Mouse (Mus musculus) kidney, embryonic 16.5 days (tissue): ENCODE data around the gene Xpnpep1. TPM values are rescaled to one million over a fixed set of nuclear protein-coding genes. Genes with fewer than 3 reads are reported as not detected.

Source experiments
- ATAC-seq: fragments of 200-750 bp; cut with Nextera tagmentation; 2 replicates; pipeline ENCODE4 v1.8.0; 2017; ENCODE audit warnings: moderate TSS enrichment; ENCODE audit not compliant: low FRiP score, low TSS enrichment
- H3K27ac ChIP-seq: fragments of 300-500 bp; sonication (generic); 2 replicates; pipeline ENCODE4 v1.5.1; 2014; ENCODE audit warnings: low read length
- H3K27me3 ChIP-seq: fragments of 300-500 bp; sonication (generic); 2 replicates; pipeline ENCODE4 v1.6.1; 2014; ENCODE audit warnings: low read length, control low read depth, mixed read lengths; ENCODE audit not compliant: insufficient read depth
- H3K36me3 ChIP-seq: fragments of 300-500 bp; sonication (generic); 2 replicates; pipeline ENCODE4 v1.6.1; 2014; ENCODE audit warnings: low read length, control low read depth, mixed read lengths; ENCODE audit not compliant: insufficient read depth
- H3K4me1 ChIP-seq: fragments of 300-500 bp; sonication (generic); 2 replicates; pipeline ENCODE4 v1.6.1; 2014; ENCODE audit warnings: low read length, control low read depth, mixed read lengths; ENCODE audit not compliant: insufficient read depth
- H3K4me2 ChIP-seq: fragments of 300-500 bp; sonication (generic); replicated peaks from 2 replicates; pipeline ENCODE4 v1.6.1; 2014; ENCODE audit warnings: low read depth, low read length
- H3K4me3 ChIP-seq: fragments of 300-500 bp; sonication (generic); 2 replicates; pipeline ENCODE4 v1.5.1; 2014; ENCODE audit warnings: mild to moderate bottlenecking, low read length
- H3K9ac ChIP-seq: fragments of 300-500 bp; sonication (generic); replicated peaks from 2 replicates; pipeline ENCODE4 v1.6.1; 2014; ENCODE audit warnings: low read length
- H3K9me3 ChIP-seq: fragments of 300-500 bp; sonication (generic); 2 replicates; pipeline ENCODE4 v1.6.1; 2016; ENCODE audit warnings: low read length, control low read depth
- WGBS: fragments of 180-500 bp; shearing (Covaris S2); extraction: QIAGEN DNeasy Blood & Tissue Kit; methylation state at CpG from one replicate; pipeline ENCODE4 v1.1.7; 2014; 5-methylcytosine and 5-hydroxymethylcytosine counted together
- polyA plus RNA-seq: library from polyadenylated mRNA; unstranded; fragments of >200 nt; fragmentation: Nextera tagmentation; extraction: Ambion mirVana; gene quantifications from 2 replicates; pipeline ENCODE4 v1.2.1, GENCODE M21; 2015

Gene Xpnpep1
- polyA plus RNA-seq, 1 experiment from 2014 or later: 166 TPM

- Histone ChIP-seq H3K9ac (no peak overlapping the region), H3K36me3 (peaks cover 54% of the 10 kb centered on the region), H3K4me2 (no peak overlapping the region), H3K9me3 (no peaks in the 10 kb centered on the region), H3K27ac (no peak overlapping the region), H3K27me3 (no peaks in the 10 kb centered on the region), H3K4me3 (no peak overlapping the region), H3K4me1 (peaks cover 5% of the 10 kb centered on the region; the same call in 1 of the 2 replicates)
- no peak for ATAC-seq
- WGBS: 78% methylated on average over 5 of the region's 5 CpGs
Observed at GRCm38 (mm10) chr19:53008921-53009320, 31.1 kb downstream of the Xpnpep1 start.

GRCm38 (mm10) chr19:53008020-53008705 lies 31.9 kb downstream of the Xpnpep1 start:
- peak; percentile 57; the same call in 1 of the 2 replicates for ATAC-seq
- H3K27ac ChIP-seq: no peak overlapping the region
- H3K9ac ChIP-seq: no peak overlapping the region
- no peaks in the 10 kb centered on the region for H3K9me3 ChIP-seq
- no peak overlapping the region for H3K4me2 ChIP-seq
- H3K4me1 ChIP-seq: peaks cover 5% of the 10 kb centered on the region; the same call in 1 of the 2 replicates
- no peaks in the 10 kb centered on the region for H3K27me3 ChIP-seq
- H3K4me3 ChIP-seq: no peak overlapping the region
- H3K36me3 ChIP-seq: peaks cover 55% of the 10 kb centered on the region
- 54% methylated on average over 6 of the region's 6 CpGs for WGBS

- no peak for ATAC-seq
- Histone ChIP-seq H3K4me3 (no peak overlapping the region), H3K4me1 (peaks cover 5% of the 10 kb centered on the region; the same call in 1 of the 2 replicates), H3K27ac (no peak overlapping the region), H3K9me3 (no peaks in the 10 kb centered on the region), H3K36me3 (peaks cover 58% of the 10 kb centered on the region), H3K4me2 (no peak overlapping the region), H3K27me3 (no peaks in the 10 kb centered on the region), H3K9ac (no peak overlapping the region)
- 97% methylated on average over 19 of the region's 19 CpGs for WGBS
Observed at GRCm38 (mm10) chr19:53005978-53006377, 34.0 kb downstream of the Xpnpep1 start.

DNA sequence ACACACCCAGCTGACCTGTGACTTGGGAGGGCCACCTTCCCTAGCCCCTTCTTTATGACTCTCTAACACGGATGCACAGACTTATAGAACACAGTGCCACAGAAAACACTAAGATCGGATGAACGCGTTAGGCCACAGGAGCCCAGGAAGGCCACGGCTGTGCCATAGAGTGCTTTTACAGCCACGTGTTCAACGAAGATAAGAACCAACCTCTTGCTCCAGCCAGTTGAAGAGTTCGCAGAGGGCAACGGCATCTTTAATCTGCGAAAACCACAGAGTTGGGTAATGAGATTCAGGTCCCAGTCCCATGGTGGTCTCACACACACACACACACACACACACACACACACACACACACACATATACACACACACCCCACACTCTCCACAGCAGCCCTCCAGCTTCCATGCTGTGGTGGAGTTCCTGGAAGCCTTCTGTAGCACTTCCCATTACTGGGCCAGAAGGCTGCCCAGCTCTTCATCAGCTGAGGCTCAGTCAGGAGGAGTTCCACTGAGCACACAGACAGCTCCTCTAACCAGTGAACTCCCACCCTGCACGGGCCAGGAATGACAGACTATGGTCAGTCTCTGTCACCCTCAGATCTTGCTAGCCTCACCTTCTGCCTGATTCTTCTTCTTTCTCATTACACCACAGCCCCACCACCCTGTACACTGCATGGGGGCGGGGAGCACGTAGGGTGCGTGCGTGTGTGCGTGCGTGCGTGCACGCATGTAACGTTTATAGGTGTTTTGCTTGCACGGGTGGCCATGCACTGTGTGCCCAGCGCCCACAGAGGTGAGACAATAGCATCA lies 36.3 kb downstream of the Xpnpep1 start:
- no peaks in the 10 kb centered on the region for H3K4me1 ChIP-seq
- H3K27ac ChIP-seq: no peak overlapping the region
- no peak overlapping the region for H3K4me2 ChIP-seq
- no peak for ATAC-seq
- H3K9ac ChIP-seq: no peak overlapping the region
- H3K4me3 ChIP-seq: no peak overlapping the region
- no peaks in the 10 kb centered on the region for H3K9me3 ChIP-seq
- no peaks in the 10 kb centered on the region for H3K27me3 ChIP-seq
- H3K36me3 ChIP-seq: peaks cover 64% of the 10 kb centered on the region
- 85% methylated on average over 22 of the region's 22 CpGs for WGBS

DNA sequence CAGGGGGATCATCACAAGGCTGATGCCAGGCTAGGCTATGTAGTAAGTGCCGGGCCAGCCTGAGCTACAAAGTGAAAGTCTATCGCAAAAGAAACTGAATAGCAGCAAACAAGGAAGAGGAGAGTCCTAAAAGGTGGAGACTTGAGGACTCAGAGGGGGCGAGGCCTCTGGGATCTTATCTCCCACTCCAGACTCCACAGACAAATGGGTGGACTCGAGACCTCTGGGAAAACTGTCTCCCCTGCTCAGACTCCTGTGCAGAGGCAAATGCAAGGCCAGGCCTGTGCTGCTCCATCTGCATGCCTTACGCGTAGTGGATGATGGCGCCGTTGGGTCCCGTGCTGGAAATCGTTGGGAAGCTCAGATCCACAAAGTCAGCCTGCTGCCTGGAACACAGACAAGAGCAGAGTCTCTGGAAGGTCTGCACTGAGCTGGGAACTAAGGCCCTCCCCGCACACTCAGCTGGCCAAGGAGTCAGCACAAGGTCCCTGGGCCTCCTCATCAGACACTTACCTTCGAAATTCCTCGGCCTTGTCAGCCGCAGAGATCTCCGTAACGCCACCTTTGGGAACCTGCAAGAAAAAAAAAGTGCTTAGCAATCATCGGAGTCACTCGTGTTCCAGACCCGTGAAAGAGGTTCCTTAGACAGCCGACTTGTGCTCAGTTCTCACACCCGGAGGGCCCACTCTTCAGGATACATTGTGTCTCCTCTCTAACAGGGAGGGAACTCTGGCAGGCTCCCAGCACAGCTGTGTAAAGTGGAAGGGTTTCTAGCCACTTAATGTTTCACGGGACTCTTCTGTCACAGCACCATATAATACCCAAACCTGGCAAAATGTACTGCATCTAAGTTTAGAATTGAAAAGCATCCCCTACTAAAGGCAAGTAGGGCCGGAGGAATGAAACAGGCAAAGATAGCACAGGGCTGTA lies 37.6 kb downstream of the Xpnpep1 start:
- WGBS: 90% methylated on average over 23 of the region's 23 CpGs
- Histone ChIP-seq H3K36me3 (peaks cover 73% of the 10 kb centered on the region), H3K4me1 (no peaks in the 10 kb centered on the region)

DNA sequence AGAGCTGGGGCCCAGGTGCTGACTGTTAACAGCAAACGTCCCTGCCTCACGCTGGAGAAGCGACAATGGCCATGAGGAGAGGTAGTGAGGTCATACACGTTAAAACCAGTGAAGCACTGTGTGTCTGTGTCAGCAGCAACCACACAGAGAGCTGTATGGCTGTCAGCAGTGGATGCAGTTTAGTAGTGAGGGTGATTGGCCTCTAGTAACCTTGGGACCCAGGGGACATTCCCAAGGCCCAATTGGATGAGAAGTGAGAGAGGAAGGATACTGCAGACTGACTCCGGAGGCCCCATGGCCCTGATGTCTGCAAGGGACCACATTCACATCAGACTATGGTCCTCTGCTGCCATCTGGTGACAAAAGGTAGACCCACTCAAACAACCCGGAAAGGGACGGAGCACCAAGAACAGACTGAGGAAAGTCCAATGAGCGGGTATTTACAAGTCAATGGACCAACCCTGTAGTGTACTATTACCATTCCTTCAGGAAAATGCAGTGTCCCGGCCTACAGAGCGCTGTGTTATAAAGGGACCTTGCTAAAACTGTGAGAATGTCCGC lies 47.1 kb downstream of the Xpnpep1 start:
- no peaks in the 10 kb centered on the region for H3K9me3 ChIP-seq
- H3K4me2 ChIP-seq: no peak overlapping the region
- no peak overlapping the region for H3K9ac ChIP-seq
- H3K36me3 ChIP-seq: peaks cover 65% of the 10 kb centered on the region
- H3K27me3 ChIP-seq: no peaks in the 10 kb centered on the region
- no peak overlapping the region for H3K4me3 ChIP-seq
- 72% methylated on average over 11 of the region's 11 CpGs for WGBS
- no peaks in the 10 kb centered on the region for H3K4me1 ChIP-seq
- no peak overlapping the region for H3K27ac ChIP-seq
- peak; percentile 51; the same call in 1 of the 2 replicates for ATAC-seq

More for the DNA sequence above, 37.6 kb downstream of the Xpnpep1 start:
- no peaks in the 10 kb centered on the region for H3K27me3 ChIP-seq
- no peak overlapping the region for H3K4me3 ChIP-seq
- no peak overlapping the region for H3K4me2 ChIP-seq
- no peak overlapping the region for H3K9ac ChIP-seq
- no peak for ATAC-seq
- no peaks in the 10 kb centered on the region for H3K9me3 ChIP-seq
- no peak overlapping the region for H3K27ac ChIP-seq

DNA sequence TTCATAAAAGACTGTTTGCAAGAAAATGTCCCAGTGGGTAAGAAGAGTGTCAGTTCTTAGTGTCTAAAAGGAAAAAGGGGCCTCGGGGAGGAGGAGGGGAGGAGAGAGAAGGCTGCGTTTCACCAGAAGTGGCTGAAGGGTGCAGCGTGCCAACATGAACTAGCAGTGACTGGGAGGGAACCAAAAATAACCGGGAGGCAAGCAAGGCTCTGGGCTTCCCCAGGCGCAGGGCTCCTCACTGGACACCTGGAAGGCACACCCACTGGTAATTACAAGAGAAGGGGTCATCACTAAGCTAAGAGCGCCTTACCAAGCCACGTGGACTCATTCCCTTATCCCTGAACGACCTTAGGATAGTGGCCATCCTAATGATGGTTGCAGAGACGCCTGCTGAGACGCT lies 48.1 kb downstream of the Xpnpep1 start:
- no peak for ATAC-seq
- no peaks in the 10 kb centered on the region for H3K9me3 ChIP-seq
- no peak overlapping the region for H3K4me3 ChIP-seq
- no peak overlapping the region for H3K9ac ChIP-seq
- peaks cover 56% of the 10 kb centered on the region for H3K36me3 ChIP-seq
- no peak overlapping the region for H3K4me2 ChIP-seq
- no peaks in the 10 kb centered on the region for H3K4me1 ChIP-seq
- 90% methylated on average over 10 of the region's 10 CpGs for WGBS
- H3K27ac ChIP-seq: no peak overlapping the region
- H3K27me3 ChIP-seq: no peaks in the 10 kb centered on the region

DNA sequence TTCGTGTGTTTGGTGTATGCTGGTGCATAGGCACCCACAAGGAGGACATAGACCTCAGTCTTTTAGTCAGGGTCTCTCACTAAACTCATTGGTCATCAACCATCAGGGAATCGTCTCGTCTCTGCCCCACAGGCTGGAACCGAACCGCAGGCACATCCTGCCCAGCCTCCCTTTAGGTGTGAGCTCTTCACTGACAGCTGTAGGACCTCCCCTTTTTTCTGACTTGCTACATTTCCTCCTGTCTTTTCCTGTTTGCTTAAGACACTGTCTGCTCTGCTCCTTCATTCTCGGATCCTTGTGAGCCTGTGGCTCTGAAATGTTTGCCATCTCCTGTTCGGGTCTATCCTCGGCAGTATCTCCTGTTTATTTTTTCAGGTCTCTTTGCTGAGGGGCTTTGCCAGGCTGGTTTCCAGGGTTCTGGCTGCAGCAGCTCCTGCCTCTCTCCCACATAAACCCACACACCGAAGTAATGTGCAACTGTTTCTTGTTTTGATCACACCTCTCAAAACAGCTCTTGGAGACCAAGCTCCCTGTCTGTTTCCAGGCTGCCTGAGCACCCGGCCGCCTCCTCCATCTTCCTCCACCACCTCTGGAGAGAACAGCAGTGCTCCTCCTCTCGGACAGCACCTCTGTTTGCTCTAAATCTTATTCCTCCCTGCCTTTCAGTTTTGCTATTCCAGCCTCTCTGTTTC lies 60.8 kb downstream of the Xpnpep1 start:
- Histone ChIP-seq H3K4me3 (no peak overlapping the region), H3K9me3 (no peaks in the 10 kb centered on the region), H3K27me3 (no peaks in the 10 kb centered on the region), H3K36me3 (no peaks in the 10 kb centered on the region), H3K27ac (no peak overlapping the region), H3K4me1 (no peaks in the 10 kb centered on the region), H3K4me2 (no peak overlapping the region), H3K9ac (no peak overlapping the region)
- 57% methylated on average over 12 of the region's 12 CpGs for WGBS
- ATAC-seq: no peak
